Mouse (Mus musculus) naive thymus-derived CD4-positive, alpha-beta T cell, adult 2 months (primary cell): ENCODE results near the gene Ubxn6.
A peak's percentile ranks its signal among the peaks of the same experiment; 100 is the strongest.
"Not testable (repeated sequence)": the region's sequence is repeated elsewhere in the genome, so short reads cannot be mapped to it uniquely, and the experiment has no call there.

ENCODE experiments used
- DNase-seq: peaks from one replicate; pipeline ENCODE4 v3.0.0-alpha.2; 2011; ENCODE audit warnings: low read depth

Ubxn6 gene

DNA sequence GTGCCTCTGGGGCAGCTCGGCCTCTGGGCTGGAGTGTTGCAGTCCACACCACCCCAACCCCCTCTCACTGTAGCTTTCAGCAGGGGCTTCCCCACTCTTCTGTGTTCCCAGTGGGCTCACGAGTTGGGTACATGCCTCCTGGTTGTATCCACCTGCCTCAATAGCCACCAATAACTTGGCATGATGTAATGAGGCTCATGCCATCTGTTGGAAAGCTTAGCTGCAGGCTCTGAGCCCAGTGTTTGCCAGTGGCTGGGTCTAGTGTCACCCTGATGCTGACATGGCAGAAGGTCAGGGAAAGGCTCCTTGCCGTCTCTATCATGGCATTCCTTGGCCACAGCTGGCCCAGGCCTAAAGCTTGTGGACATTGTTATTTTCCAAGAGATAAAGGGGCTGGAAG, 26.0 kb upstream of the Ubxn6 start:
- no peak for DNase-seq

GRCm38 (mm10) chr17:56098711-56099572, 24.1 kb upstream of the Ubxn6 start:
- no peak for DNase-seq

DNA sequence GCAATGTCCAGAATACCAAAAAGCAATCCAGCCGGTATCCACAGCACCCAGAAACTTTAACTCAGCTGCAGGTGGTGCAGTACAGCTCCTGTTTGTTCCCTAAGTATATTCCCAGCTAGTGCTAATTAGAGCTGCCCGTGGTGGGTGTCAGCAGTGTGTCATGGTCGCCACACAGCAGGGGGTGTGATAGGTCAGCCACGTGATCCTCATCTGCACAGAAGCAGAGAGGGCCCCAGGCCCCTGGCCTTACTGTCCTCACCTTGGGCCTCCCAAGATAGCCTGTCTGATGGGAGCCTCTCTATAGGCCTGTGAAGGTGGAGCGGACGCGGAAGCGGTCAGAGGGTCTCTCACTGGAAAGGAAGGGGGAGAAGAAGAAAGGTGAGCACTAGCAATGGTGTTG, 23.4 kb upstream of the Ubxn6 start:
- no peak for DNase-seq

DNA sequence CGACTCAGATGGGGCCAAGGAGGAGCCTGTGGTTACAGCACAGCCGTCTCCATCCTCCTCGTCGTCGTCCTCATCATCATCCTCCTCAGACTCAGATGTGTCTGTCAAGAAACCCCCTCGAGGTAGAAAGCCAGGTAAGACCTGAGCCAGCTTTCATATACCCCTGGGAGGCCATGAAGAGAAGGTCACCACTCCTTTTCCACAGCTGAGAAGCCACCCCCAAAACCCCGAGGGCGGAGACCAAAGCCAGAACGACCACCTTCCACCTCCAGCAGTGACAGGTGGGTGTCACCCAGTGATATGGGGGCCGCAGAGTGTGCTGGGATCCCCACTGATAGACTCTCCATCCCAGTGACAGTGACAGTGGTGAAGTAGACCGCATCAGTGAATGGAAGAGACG, 22.1 kb upstream of the Ubxn6 start:
- DNase-seq, result no peak

- no peak for DNase-seq
These were observed 18.0 kb upstream of the Ubxn6 start for GRCm38 (mm10) chr17:56092794-56093193.

DNA sequence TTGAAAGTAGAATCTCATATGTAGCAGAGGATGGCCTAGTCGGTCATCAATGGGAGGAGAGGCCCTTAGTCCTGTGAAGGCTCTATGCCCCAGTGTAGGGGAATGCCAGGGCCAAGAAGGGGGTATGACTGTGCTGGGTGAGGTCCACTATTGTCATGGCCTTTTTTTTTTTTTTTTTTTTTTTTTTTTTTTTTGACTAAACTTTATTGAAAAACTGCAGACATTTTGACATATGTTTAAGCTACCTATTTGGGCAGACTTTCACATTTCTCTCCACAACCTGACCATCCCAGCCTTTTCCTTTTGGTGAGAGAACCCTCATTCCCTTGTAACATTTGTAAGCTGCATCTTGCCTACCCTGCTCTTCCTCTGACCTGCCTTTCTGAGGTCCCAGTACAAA, 17.5 kb upstream of the Ubxn6 start:
- peak; percentile 27 for DNase-seq

- DNase-seq, result no peak
These were observed 6.2 kb upstream of the Ubxn6 start for GRCm38 (mm10) chr17:56080781-56081585.

- peak; percentile 45 for DNase-seq
These were observed 5.1 kb upstream of the Ubxn6 start for GRCm38 (mm10) chr17:56079921-56080320.

DNA sequence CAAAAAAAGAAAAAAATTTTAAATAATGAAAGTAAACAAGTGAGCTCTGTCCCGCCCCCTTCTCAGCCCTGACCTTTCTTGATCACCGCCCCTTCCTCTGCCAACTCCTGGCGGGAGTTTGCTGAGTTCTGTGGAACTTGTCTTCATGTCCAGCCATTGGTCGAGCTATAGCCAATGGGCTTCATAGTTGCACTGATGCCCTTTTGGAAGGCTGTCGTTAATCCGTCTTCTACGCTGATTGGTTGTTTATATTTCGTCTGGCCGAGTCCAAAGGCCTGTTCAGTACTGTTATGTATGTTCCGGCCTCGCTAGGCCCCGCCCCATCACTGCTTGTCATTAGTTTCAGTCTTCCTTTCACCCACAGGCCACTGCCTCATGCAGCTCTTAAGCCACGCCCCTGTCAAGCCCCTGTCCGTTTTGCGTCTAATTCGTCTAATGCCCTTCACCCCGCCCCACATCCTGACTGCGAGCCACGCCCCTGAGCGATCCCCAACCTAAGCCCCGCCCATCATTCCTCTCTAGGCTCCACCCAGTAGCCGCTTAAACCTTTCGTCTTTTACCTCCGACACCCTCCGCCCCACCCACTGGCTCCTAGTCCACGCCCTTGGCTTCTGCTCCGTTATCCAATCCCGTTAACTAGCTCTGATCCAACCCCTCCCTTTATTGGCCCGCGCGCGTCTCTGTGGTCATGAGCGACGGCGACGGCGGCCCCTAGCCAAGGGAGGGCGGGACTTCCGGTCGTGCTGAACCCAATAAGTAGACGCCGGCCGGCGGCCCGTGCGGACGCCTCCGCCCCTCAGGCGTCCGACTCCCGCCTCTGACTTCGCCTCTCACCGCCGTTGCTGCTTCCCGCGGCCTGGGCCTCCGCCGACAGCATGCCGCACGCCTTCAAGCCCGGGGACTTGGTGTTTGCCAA, 4.3 kb upstream of the Ubxn6 start, which contains the start of gene Hdgfl2:
Gene Hdgfl2 (plus strand): TSS at position 755 of the 916 bp plus-strand sequence.
- peak; percentile 100 for DNase-seq

DNA sequence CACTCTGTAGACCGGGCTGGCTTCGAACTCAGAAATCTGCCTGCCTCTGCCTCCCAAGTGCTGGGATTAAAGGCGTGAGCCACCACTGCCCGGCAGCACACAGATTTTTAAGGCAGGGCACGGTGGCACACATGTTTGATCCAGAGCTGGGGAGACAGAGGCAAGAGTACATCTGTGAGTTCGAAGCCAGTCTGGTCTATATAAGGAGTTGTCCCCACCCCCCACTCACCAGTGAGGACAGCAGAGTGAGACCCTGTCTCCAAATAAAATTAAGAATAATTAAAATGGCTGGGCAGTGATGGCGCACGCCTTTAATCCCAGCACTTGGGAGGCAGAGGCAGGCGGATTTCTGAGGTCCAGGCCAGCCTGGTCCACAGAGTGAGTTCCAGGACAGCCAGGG, 3.5 kb upstream of the Ubxn6 start:
- DNase-seq, result peak; percentile 37

GRCm38 (mm10) chr17:56077523-56077922, 2.7 kb upstream of the Ubxn6 start:
- no peak for DNase-seq

DNA sequence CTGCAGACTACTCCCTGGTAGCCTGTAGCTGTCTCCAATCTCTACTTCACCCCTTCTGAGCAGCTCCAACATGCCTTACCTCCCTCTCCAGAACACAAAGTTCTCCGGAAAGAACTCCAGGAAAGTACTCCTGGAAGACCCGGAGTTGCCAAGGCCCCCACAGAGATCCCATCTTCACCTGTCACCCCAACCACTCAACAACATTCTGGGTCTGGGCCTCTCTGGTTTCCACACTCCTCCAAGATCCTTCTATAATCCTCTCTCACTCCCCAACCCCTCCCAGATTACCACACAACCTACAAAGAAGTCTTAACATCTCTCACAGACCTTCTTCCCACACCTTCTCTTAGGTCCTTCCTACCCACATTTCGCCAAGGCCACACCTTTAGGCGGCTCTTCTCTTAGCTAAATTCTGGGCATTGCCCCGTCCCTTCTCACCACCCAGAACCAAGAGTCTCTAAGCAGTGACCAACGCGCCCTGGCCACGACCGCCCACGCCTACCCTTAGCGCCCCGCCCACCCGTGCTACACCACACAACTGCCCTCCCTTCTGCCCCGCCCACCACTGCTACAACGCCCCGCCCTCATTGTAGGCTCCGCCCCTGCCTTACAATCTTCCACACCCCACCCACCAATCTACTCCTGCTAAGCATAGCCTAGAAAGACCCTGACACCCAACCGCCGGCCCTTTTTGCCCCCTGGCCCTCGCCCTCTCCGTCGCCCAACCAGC, 566 bp downstream of the Ubxn6 start:
- DNase-seq, result peak; percentile 89

DNA sequence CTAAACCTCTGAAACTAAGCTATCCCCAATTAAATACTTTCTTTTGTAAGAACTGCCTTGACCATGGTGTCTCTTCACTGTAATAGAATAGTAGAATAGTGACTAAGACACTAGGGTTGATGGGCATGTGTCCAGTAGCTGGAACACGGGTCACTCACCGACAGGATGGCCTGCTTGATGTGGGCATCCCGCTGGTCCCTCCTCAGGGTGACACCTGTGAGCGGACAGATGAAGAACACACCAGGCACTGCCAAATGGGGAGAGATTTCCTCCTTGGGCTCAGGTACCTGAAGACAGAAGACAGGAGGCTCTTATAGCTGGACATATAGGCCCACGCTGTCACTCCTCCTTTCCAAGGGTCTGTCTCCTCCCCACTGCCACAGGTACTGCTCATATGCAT, 2.6 kb downstream of the Ubxn6 start:
- DNase-seq, result no peak

DNA sequence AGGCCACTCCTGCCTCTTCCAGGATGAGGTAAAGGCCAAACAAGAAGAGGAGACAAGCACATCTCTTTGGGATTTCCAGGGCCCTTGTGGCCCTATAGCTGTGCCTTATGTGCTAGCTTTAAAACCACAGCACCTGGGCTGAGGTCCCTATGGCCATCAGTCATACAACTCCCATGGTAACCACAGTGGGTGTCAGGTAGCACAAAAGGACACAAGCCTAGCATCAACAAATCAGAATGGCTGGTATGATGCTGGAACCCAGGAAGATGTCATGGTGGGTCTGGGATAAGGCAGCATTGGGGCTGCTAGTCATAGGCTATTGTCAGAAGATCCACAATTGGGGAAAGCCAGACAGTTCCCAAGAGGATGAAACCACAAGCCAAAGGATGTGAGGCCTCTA, 3.7 kb downstream of the Ubxn6 start:
- DNase-seq, result no peak

GRCm38 (mm10) chr17:56069066-56069465, 5.8 kb downstream of the Ubxn6 start:
- DNase-seq, result no peak

GRCm38 (mm10) chr17:56066451-56066850, 8.4 kb downstream of the Ubxn6 start:
- DNase-seq, result no peak

- not testable (repeated sequence) for DNase-seq
These were observed 9.1 kb downstream of the Ubxn6 start for GRCm38 (mm10) chr17:56065715-56066114.

DNA sequence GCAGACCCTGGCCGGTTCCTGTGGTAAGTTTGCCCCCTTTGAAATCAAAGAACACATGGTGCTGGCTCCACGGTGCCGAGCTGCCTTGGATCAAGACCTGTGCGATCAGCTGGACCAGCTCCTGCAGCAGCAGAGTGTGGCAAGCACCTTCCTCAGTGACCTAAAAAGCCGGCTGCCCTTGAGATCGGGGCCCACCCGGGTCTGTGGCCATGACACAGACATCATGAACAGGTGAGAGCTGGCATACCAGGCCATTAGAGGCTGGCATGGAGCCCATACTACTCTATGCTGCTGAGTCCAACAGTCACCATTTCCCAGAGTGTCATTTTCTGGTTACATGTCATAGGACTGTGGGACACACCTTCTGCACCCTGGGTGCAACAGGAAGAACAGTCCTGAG, 12.7 kb downstream of the Ubxn6 start:
- no peak for DNase-seq

DNA sequence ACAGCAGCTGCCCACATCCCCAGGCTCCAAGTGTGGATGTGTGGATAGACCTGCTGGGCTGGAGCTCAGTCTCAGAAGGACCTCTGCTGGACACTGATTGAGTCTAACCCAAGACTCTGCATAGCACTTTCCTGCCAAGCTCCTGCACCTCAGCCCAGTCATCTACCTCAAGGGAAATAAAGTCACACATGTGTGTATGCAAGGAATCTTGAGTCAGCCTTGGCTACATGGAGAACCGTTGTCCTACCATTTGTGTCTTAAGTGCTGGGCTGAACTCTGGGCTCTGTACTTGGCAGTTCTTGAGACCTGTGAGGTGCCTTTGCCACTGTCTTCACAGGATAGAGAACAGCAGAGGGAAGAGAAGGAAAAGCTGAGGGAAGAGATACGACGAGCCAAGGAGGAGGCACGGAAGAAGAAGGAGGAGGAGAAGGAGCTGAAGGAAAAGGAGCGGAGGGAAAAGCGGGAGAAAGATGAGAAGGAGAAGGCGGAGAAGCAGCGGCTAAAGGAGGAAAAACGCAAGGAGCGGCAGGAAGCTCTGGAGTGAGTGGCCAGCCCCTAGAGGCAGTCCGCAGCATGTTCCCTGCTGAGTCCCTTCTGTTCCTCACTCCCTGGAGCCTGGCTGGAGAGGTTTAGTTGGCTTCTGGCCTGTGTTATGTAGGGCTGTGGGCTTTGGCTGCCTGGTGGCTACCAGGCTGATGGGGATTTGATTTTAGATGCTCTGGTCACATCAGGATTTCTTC, 17.3 kb downstream of the Ubxn6 start:
- DNase-seq, result no peak

GRCm38 (mm10) chr17:56055945-56056678, 18.7 kb downstream of the Ubxn6 start:
- DNase-seq, result no peak
